Mouse (Mus musculus) urinary bladder, postnatal 14 days (tissue): ENCODE data around the gene Cdk8.
"Not testable (repeated sequence)": the region's sequence is repeated elsewhere in the genome, so short reads cannot be mapped to it uniquely, and the experiment has no call there.

Source experiments
- DNase-seq: peaks from one replicate; pipeline ENCODE4 v3.0.0; 2021; ENCODE audit warnings: low spot score

Cdk8 gene

DNA sequence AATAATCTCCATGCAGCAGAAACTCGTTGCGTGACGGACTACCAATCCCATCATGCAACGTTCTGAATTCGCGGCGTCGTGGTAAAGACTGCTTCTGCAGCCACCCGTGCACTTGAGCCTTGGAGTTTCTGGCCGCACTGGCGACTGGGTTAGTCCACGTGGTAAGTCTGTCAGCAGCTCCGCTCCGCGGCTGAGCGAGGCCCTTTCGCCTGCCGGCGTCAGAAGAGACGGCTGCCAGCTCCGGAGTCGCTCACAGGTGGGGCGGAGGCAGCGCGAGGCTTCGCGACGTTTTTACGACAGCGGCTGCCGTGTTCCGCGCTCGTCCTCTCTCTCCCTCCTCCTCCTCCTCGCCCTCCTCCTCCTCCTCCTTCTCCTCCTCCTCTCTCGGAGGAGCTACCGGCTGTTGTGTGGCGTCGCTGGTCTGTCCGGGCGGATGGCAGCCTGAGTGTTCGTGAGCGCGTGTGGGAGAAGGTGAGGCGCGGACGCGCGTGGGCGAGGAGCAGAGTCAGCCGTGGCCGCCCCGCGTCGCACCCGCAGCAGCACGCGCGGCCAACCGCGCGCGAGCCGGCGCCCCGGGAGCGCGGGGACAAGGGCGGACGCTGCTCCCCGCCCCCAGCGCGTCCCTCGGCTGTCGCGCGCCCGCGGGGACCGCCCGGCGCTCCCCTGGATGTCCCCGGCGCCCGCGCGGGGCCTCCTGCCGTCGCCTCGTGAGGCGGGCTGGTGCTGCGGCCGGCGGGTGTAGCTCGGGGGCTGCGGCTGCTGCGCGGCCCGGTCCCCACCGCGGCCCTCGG is at the start of gene Cdk8:
TSS of gene Cdk8 (plus strand) at position 367 of the 791 bp plus-strand sequence.
- DNase-seq = peak; percentile 92

DNA sequence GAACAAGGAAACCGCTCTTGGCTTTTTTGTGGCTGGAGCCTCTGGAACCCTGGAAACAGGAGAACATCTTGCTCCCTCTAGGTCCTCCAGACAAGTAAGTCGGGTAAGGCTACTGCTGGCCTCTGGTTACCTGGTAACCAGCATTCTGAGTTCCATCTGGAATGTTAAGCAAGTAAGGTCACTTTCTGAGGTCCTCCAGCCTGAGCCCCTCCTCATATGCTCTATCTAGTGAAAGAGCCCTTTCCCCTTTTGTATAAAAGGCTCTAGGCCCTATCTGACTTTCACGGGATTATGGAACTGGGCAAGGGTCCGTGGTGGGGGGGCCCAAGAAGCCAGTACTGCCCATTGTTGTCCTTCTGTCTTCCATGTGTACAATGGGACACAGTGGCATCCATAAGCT is 45.8 kb upstream of the Cdk8 start, which contains the start of gene 1700001J03Rik:
TSS of gene 1700001J03Rik (minus strand) at position 101 of the 400 bp plus-strand sequence.
- DNase-seq = not testable (repeated sequence)

- DNase-seq = peak; percentile 59
These were observed 43.6 kb upstream of the Cdk8 start for GRCm38 (mm10) chr5:146187441-146187840.

DNA sequence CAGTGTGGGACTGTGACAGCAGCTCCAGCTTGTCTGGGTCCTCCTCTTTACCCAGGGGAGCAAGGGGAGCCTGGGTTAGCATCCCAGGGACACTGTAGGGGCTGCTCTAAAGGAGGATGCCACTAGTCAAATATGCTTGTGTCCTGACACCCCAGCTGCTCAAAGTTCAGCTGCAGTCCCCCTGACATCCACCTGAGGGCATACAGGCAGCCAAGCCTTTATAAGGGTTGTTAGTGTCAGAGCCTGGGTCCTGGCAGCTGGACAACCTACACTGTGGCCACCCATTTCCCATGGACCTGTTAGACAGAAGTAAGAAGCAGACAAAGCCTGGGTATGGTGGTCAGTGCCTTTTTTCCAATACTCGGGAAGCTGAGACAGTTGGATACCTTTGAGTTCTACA is 42.9 kb upstream of the Cdk8 start:
- no peak for DNase-seq

GRCm38 (mm10) chr5:146188712-146189111 is 42.3 kb upstream of the Cdk8 start:
- no peak for DNase-seq

DNA sequence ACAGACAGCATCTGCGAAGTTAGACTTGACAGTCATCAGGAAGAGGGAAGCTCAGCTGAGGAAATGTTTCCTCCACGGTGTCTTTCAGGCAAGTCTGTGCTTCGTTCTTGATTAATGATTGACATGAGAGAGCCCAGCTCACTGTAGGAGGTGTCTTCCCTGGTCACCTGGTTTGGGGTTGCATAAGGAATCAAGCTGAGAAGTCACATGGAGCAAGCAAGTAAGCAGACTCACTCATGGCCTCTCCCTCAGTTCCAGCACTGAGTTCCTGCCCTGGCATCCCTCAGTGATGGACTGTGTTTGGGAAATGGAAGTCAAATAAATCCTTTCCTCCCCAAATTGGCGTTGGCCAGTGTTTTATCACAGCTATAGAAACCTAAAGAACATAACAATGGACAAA is 40.9 kb upstream of the Cdk8 start:
- DNase-seq = no peak

DNA sequence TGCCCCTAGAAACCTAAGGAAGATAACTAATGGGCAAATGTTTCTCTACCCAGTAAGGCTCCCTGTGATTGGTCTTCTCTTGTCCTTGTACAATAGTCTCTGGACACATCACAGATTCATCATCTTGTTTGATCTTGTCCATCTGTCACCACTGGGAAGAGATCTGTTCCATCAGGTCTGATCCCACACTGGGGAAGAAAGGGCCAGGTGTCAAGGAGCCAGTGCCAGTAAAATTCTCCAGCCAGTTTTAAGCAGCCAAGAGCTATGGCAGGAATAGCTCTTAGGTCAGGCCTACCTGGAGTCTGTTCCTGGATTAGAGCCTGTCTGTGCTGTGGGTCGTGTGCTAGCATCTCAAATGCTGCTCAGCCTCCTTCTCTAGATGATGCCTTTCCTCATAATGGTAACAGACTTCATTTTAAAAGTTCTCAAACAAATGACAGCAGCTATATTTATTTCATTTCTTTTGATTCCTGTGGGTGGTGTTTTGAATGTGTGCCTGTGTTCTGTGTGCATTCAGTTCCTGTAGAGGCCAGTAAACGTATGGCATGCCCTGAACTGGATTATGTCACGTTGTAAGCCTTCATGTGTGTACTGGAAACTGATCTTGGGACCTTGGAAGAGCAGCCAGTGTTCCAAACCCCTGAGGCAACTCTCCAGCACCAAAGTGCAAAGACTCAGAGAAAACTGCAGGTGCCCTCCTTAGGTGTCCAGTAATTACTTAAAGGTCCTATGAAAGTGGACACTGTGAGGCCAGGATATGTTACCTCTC is 40.3 kb upstream of the Cdk8 start:
- DNase-seq = no peak

- DNase-seq = no peak
These were observed 37.7 kb upstream of the Cdk8 start for GRCm38 (mm10) chr5:146193360-146193759.

DNA sequence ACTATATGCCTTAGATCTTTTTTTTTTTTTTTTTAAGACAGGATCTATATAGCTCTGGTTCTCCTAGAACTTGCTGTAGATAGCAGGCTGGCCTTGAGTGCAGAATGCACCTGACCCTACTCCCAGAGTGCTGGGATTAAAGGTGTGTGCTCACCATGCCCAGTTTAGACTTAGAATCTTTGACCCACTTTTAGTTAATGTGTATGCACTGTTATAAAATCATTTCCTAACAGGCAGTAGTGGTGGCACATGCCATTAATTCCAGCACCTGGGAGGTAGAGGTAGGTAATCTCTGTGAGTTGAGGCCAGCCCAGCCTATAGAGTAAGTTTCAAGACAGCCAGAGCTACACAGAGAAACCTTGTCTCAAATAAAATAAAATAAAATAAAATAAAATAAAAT is 32.0 kb upstream of the Cdk8 start:
- DNase-seq = no peak

GRCm38 (mm10) chr5:146199540-146199939 is 31.5 kb upstream of the Cdk8 start:
- DNase-seq = no peak

DNA sequence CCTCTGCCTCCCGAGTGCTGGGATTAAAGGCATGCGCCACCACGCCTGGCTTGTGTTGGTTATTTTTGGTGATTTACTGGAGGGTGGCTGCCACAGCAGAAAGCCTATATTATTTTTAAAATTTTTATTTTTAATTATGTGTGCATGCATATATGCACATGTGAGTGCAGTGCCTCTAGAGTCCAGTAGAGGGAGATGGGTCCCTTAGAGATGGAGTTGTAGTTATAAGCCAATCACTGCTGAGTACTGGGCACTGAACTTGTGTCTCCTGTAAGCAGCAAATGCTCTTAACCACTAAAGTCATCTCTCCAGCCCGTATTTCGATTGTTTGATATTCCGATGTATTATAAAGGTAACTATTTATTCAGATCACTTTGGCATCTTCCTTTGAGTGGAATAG is 30.4 kb upstream of the Cdk8 start:
- no peak for DNase-seq

GRCm38 (mm10) chr5:146203921-146204320 is 27.1 kb upstream of the Cdk8 start:
- DNase-seq = no peak

DNA sequence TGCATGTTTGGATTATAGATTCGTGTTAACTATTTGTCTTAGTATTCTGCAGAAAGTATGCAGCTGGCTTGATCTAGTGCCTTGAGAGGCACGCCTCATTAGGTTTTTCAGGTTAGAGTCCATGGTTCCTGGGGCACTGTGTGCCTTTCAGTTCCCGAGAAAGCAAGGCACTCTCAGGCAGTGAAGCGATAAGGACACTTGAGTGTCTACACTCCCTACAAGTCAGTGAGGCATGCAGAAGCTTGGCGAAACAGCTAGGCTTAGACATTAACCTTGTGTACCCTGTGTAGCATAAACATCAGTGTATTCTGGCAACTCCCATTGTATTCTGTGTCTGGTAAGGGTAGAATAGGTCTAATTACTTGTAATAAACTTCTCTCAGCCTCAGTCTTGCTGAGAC is 25.5 kb upstream of the Cdk8 start:
- no peak for DNase-seq

- DNase-seq = no peak
These were observed 10.5 kb upstream of the Cdk8 start for GRCm38 (mm10) chr5:146220501-146220878.

- peak; percentile 96 for DNase-seq
These were observed 9.9 kb upstream of the Cdk8 start, which contains the start of gene Rnf6 for GRCm38 (mm10) chr5:146220879-146221714. TSS of gene Rnf6 (minus strand) at chr5:146221555.

- no peak for DNase-seq
These were observed 9.3 kb upstream of the Cdk8 start for GRCm38 (mm10) chr5:146221722-146222121.

DNA sequence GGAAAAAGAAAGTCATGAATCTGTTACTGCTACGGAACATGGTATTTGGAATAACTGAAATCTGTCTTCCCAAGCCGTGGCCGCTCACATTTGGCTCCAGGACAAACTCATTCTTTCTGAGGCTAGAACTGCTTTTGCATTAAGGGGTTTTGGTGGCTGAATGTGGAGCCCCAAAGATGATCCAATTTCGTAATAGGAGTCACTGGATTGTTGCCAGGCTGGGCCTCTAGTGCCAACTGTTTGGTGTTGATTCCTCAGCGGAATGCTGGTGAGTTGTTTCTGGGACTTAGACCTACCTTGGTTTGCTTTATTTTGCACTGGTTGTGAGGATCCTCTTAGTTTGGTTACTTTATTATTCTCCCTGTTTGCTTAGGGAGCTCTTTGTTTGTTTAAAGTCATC is 7.2 kb upstream of the Cdk8 start:
- DNase-seq = no peak

DNA sequence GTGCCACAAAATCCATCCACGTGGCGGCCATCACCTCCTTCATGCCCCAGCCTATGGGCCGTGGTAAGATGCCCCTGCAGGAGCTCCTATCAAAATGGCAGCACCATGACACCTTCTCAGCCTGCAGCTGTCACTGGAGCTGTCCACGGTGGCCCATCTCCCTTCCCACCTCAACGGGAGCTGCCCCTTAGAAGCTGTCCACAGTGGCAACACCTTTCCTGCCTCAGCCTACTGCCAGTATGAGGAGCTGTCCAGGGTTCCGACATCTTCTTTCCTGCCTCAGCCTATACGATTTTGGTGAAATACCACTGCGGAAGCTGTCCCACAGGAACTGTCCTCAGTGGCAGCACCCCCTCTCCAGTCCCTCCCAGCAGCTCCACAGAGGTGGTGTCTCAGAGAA is 3.5 kb upstream of the Cdk8 start:
- no peak for DNase-seq

DNA sequence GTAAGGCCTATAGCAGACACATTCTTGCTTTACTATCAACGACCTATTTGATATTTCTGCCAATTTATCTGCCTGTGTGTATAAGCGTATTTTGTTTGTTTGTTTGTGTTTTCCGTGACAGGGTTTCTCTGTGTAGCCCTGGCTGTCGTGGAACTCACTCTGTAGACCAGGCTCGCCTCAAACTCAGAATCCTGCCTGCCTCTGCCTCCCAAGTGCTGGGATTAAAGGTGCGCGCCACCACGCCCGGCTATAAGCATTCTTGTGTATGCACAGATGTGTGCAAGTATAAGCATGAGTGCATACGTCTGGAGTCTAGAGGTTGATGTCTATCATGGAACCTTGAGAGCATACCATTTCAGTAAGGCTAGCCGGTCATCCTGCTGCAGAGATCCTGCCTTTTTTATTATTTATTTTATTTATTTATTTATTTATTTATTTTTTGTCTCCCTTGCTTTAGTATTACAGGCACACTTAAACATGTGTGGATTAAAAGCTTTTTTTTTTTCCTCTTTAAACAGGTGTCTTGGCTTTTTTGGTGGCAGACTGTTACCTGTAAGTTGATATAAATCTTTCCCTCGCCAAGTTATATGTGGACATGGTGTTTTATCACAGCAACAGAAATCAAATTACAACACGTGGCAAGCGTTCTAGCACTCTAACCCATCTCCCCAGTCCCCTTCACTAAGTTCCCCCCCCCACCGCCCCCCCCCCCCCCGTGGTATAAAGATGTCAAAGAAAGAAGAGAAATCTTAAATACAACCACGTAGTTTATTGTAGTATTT is 970 bp upstream of the Cdk8 start:
- DNase-seq = no peak

DNA sequence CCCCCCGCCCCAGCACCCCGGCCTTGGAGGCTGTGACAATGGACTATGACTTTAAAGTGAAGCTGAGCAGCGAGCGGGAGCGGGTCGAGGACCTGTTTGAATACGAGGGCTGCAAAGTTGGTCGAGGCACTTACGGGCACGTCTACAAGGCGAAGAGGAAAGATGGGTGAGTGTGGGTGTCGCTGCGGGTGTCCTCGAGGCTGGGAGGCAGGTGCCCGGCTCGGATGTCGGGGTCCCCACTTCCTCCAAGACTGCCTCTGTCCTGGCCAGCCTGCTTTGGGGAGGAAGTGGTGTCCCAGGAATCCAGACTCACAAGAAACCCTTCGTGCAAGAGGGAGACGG is 596 bp downstream of the Cdk8 start:
- peak; percentile 20 for DNase-seq

- DNase-seq = no peak
These were observed 1.1 kb downstream of the Cdk8 start for GRCm38 (mm10) chr5:146232056-146232675.
